Mouse (Mus musculus): ENCODE measurements around the gene Lgr4. TPM values are rescaled to one million over a fixed set of nuclear protein-coding genes. Genes with fewer than 3 reads are reported as not detected.

Lgr4 gene
- polyA plus RNA-seq, 1 experiment from 2014 or later, result 9.9 TPM

- Histone ChIP-seq H3K27ac (replicated peaks) (no peak overlapping the region), H3K4me1 (peaks cover 45% of the 10 kb centered on the region), H3K4me3 (no peak overlapping the region), H3K27me3 (replicated peaks) (no peaks in the 10 kb centered on the region), H3K4me2 (no peak overlapping the region), H3K36me3 (0 out of 2 replicates have a peak, but pooled peaks cover 6% of the 10 kb centered on the region), H3K9me3 (no peaks in the 10 kb centered on the region), H3K9ac (no peak overlapping the region)
- no peak for ATAC-seq (ENCODE audit: extremely low read depth, insufficient number of reproducible peaks, low FRiP score, low TSS enrichment)
- 81% methylated on average over 6 of the region's 6 CpGs for WGBS
Observed at GRCm38 (mm10) chr2:109977322-109977721, 59.9 kb downstream of the Lgr4 start.

GRCm38 (mm10) chr2:109979209-109979608, 61.8 kb downstream of the Lgr4 start:
- H3K4me2 ChIP-seq, result peak overlapping the region; percentile 20; the same call in 1 of the 2 replicates
- H3K9me3 ChIP-seq, result no peaks in the 10 kb centered on the region
- ATAC-seq (ENCODE audit: extremely low read depth, insufficient number of reproducible peaks, low FRiP score, low TSS enrichment), result no peak
- no peaks in the 10 kb centered on the region for H3K27me3 ChIP-seq (replicated peaks)
- peaks cover 8% of the 10 kb centered on the region; the same call in 1 of the 2 replicates for H3K36me3 ChIP-seq
- H3K9ac ChIP-seq, result no peak overlapping the region
- H3K27ac ChIP-seq (replicated peaks), result peak overlapping the region; percentile 74; the same call in 1 of the 2 replicates
- H3K4me3 ChIP-seq, result no peak overlapping the region
- peaks cover 39% of the 10 kb centered on the region for H3K4me1 ChIP-seq

DNA sequence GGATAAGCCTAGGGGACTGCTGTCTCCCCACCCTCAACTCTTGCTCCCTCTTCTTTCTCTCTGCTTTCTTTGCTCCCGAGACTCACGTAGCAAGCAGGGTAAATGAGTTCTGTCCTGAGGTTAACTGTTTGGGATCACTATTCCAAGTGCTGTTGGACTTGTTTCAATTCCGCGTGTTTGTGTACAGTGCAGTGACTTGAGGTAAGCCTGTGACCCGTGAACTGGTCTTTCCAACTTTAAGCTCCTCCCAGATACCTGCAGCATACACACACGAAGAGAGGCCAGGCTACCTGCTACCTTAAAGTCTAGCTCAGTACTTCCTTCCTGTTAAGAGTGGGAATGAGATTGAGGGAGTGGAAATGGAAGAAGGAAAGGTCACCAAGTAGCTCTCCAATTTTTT, 66.0 kb downstream of the Lgr4 start:
- H3K4me1 ChIP-seq, result peaks cover 75% of the 10 kb centered on the region
- H3K4me2 ChIP-seq, result no peak overlapping the region
- peaks cover 3% of the 10 kb centered on the region; the same call in 1 of the 2 replicates for H3K36me3 ChIP-seq
- H3K4me3 ChIP-seq, result no peak overlapping the region
- no peak for ATAC-seq (ENCODE audit: extremely low read depth, insufficient number of reproducible peaks, low FRiP score, low TSS enrichment)
- WGBS, result 92% methylated on average over 6 of the region's 6 CpGs
- H3K9me3 ChIP-seq, result no peaks in the 10 kb centered on the region
- H3K9ac ChIP-seq, result no peak overlapping the region
- H3K27me3 ChIP-seq (replicated peaks), result no peaks in the 10 kb centered on the region
- H3K27ac ChIP-seq (replicated peaks), result no peak overlapping the region

- no peaks in the 10 kb centered on the region for H3K9me3 ChIP-seq
- no peak overlapping the region for H3K4me2 ChIP-seq
- 34% methylated on average over 1 of the region's 1 CpGs for WGBS
- peak overlapping the region; percentile 71 for H3K27ac ChIP-seq (replicated peaks)
- ATAC-seq (ENCODE audit: extremely low read depth, insufficient number of reproducible peaks, low FRiP score, low TSS enrichment), result no peak
- H3K27me3 ChIP-seq (replicated peaks), result no peaks in the 10 kb centered on the region
- no peak overlapping the region for H3K9ac ChIP-seq
- no peak overlapping the region for H3K4me3 ChIP-seq
- peaks cover 3% of the 10 kb centered on the region; the same call in 1 of the 2 replicates for H3K36me3 ChIP-seq
- H3K4me1 ChIP-seq, result peaks cover 79% of the 10 kb centered on the region
Observed at GRCm38 (mm10) chr2:109984930-109985329, 67.5 kb downstream of the Lgr4 start.

DNA sequence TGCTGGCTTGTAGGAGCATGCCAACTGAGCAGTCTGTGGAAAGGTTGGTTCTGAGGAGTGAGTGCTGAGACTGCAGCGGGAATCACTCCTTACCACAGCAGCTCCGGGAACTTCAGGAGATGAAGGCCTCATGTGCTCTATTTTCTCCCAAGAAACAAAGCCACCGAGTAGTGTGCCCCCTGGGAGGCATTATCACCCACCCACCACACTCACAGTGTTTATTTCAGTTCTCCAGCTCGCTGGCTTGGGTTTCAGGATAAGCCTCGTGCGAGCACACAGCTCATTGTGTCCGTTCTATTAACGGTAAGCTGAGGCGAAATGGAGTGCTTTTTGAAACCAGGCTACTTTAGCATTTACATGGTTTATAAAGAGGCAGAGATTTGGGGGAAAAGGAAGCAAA, 68.1 kb downstream of the Lgr4 start:
- Histone ChIP-seq H3K27me3 (replicated peaks) (no peaks in the 10 kb centered on the region), H3K4me2 (0 out of 2 replicates have a peak overlapping the region, but pooled peaks have one; percentile 4), H3K9me3 (no peaks in the 10 kb centered on the region), H3K27ac (replicated peaks) (peak overlapping the region; percentile 71), H3K4me3 (no peak overlapping the region), H3K36me3 (peaks cover 3% of the 10 kb centered on the region; the same call in 1 of the 2 replicates), H3K9ac (0 out of 2 replicates have a peak overlapping the region, but pooled peaks have one; percentile 37), H3K4me1 (peaks cover 78% of the 10 kb centered on the region)
- no peak for ATAC-seq (ENCODE audit: extremely low read depth, insufficient number of reproducible peaks, low FRiP score, low TSS enrichment)
- 43% methylated on average over 9 of the region's 9 CpGs for WGBS

DNA sequence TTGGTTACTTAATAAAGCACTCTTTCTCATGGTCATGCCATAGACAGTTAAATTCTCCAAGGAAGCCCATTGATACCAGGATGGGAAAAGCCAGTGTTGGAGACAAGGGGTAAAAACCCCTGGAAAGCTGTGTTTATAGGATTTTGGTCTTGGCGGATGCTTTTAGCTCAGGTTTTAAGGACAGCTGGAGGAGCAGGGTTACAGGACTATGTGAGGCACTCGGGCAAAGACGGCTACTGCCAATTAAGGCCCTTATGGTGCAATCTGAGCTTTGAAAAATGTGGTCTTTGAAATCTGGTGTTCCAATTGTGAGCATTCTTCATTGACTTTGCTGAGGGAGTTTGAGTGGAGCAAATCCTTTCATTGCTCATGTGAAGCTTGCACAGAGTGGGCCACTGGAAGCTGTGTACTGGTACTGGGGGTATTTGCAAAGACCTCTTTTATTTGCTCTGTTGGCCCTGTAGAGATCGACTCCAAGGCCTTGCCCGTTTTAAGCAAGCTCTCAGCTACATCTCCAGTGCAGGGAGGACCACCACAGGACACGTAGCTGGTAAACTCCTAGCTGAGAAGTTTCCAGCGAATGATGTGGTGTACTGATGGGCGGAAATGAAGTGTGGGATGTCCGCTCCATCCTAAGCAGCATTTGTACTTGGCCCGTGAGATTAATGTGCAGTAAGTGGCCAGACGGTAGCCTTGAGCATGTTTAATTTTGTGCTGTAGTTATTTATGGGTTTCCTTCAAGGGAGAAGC, 68.8 kb downstream of the Lgr4 start:
- no peak for ATAC-seq (ENCODE audit: extremely low read depth, insufficient number of reproducible peaks, low FRiP score, low TSS enrichment)
- Histone ChIP-seq H3K4me2 (no peak overlapping the region), H3K36me3 (peaks cover 3% of the 10 kb centered on the region; the same call in 1 of the 2 replicates), H3K9me3 (no peaks in the 10 kb centered on the region), H3K27me3 (replicated peaks) (no peaks in the 10 kb centered on the region), H3K4me1 (peaks cover 73% of the 10 kb centered on the region), H3K4me3 (no peak overlapping the region), H3K27ac (replicated peaks) (peak overlapping the region; percentile 15), H3K9ac (no peak overlapping the region)
- WGBS, result 66% methylated on average over 11 of the region's 11 CpGs

GRCm38 (mm10) chr2:109987946-109988345, 70.5 kb downstream of the Lgr4 start:
- ATAC-seq (ENCODE audit: extremely low read depth, insufficient number of reproducible peaks, low FRiP score, low TSS enrichment), result no peak
- 78% methylated on average over 5 of the region's 5 CpGs for WGBS
- no peak overlapping the region for H3K4me3 ChIP-seq
- H3K36me3 ChIP-seq, result peaks cover under 1% of the 10 kb centered on the region; the same call in 1 of the 2 replicates
- no peak overlapping the region for H3K4me2 ChIP-seq
- H3K27me3 ChIP-seq (replicated peaks), result no peaks in the 10 kb centered on the region
- H3K9ac ChIP-seq, result no peak overlapping the region
- peaks cover 68% of the 10 kb centered on the region for H3K4me1 ChIP-seq
- H3K27ac ChIP-seq (replicated peaks), result 0 out of 2 replicates have a peak overlapping the region, but pooled peaks have one; percentile 3
- H3K9me3 ChIP-seq, result no peaks in the 10 kb centered on the region

DNA sequence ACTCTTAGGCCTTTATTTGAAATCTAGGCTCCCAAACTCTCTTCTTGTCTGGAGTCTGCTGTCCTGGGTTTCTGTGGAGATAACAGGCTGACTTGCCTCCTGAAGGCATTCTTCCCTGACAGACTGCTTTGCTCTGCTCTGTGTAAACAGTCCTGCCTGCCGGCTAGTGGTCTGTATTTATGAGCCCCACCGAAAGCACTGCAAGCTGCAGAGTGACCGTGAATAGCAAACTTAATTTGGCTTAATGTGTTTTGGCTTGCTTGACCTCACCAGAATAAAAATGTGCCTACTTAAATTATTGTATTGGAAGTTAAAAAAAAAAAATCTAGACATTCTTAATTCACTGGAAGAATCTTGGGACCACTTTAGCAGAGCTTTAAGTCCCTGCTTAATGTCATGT, 71.7 kb downstream of the Lgr4 start:
- Histone ChIP-seq H3K36me3 (no peaks in the 10 kb centered on the region), H3K27ac (replicated peaks) (peak overlapping the region; percentile 53), H3K9ac (0 out of 2 replicates have a peak overlapping the region, but pooled peaks have one; percentile 39), H3K4me1 (peaks cover 67% of the 10 kb centered on the region), H3K9me3 (no peaks in the 10 kb centered on the region), H3K4me3 (no peak overlapping the region), H3K4me2 (peak overlapping the region; percentile 39), H3K27me3 (replicated peaks) (no peaks in the 10 kb centered on the region)
- ATAC-seq (ENCODE audit: extremely low read depth, insufficient number of reproducible peaks, low FRiP score, low TSS enrichment), result no peak
- 5% methylated on average over 3 of the region's 3 CpGs for WGBS

- Histone ChIP-seq H3K27me3 (replicated peaks) (no peaks in the 10 kb centered on the region), H3K9ac (no peak overlapping the region), H3K9me3 (no peaks in the 10 kb centered on the region), H3K4me3 (no peak overlapping the region), H3K27ac (replicated peaks) (peak overlapping the region; percentile 53; the same call in 1 of the 2 replicates), H3K36me3 (no peaks in the 10 kb centered on the region), H3K4me2 (peak overlapping the region; percentile 39), H3K4me1 (peaks cover 65% of the 10 kb centered on the region)
- no peak for ATAC-seq (ENCODE audit: extremely low read depth, insufficient number of reproducible peaks, low FRiP score, low TSS enrichment)
- WGBS, result 50% methylated on average over 8 of the region's 8 CpGs
Observed at GRCm38 (mm10) chr2:109989679-109990473, 72.4 kb downstream of the Lgr4 start.

DNA sequence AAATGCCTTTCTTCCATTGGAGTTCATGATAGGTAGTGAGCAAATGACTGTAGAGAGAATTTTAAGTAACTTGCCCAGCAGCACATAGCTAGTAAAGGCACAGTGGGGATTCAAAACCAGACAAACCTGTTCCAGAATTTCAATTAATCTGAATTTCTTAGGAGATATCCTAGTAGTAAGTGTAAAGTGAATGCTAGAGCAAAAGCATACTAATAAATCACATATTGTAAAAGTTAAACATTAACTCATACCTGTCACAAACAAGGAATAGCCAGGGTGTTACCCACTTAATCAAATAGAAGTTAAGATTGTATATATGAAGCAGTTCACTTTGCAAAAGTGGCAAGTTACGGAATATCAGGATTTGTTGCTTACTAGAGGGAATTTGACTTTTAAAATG, 74.3 kb downstream of the Lgr4 start:
- H3K4me2 ChIP-seq, result no peak overlapping the region
- no peak for ATAC-seq (ENCODE audit: extremely low read depth, insufficient number of reproducible peaks, low FRiP score, low TSS enrichment)
- WGBS, result 86% methylated on average over 1 of the region's 1 CpGs

DNA sequence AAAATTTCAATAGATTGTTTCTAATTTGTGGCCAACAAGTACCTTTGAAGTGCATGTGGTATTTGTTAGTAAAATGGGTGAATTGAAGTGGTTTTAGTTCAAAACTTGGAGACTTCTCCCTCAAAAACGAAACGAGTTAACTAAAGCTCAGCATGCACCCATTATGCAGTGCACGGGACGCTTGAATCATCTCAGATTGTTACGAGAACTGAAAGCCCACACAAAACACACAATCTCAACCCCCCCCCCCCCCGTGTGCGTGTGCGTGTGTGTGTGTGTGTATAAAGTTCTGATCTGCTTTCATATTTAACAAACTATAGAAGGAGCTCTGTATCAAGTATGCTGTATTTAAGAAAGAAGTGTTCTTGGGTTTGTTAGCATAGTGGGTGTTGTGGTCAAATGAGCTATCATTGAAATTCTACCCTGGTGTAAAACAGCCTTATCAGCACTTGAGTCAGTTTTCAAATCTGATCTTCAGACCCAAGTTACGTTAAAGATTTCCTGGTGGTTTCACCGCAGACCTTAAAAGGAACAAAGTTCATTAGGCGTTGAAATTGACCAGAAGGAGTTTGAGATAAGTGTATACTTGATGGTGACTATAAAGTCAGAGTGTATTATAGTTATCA, 75.1 kb downstream of the Lgr4 start:
- H3K4me3 ChIP-seq, result no peak overlapping the region
- H3K27ac ChIP-seq (replicated peaks), result no peak overlapping the region
- no peak overlapping the region for H3K4me2 ChIP-seq
- no peak for ATAC-seq (ENCODE audit: extremely low read depth, insufficient number of reproducible peaks, low FRiP score, low TSS enrichment)
- H3K9ac ChIP-seq, result no peak overlapping the region
- H3K27me3 ChIP-seq (replicated peaks), result no peaks in the 10 kb centered on the region
- peaks cover 56% of the 10 kb centered on the region for H3K4me1 ChIP-seq
- no peaks in the 10 kb centered on the region for H3K9me3 ChIP-seq
- H3K36me3 ChIP-seq, result no peaks in the 10 kb centered on the region
- WGBS, result 64% methylated on average over 11 of the region's 11 CpGs

More for the DNA sequence above, 74.3 kb downstream of the Lgr4 start:
- H3K27me3 ChIP-seq (replicated peaks), result no peaks in the 10 kb centered on the region
- H3K9me3 ChIP-seq, result no peaks in the 10 kb centered on the region
- peaks cover 64% of the 10 kb centered on the region for H3K4me1 ChIP-seq
- H3K9ac ChIP-seq, result no peak overlapping the region
- H3K27ac ChIP-seq (replicated peaks), result no peak overlapping the region
- no peak overlapping the region for H3K4me3 ChIP-seq
- H3K36me3 ChIP-seq, result no peaks in the 10 kb centered on the region

All from heart, embryonic 13.5 days (tissue).